Mouse (Mus musculus): ENCODE data around the gene Cers6. TPM values are rescaled to one million over a fixed set of nuclear protein-coding genes. Genes with fewer than 3 reads are reported as not detected.

Cers6 gene
- polyA plus RNA-seq, 1 experiment from 2014 or later = 21.3 TPM

GRCm38 (mm10) chr2:68862464-68863266 lies 1.4 kb downstream of the Cers6 start:
- 4% methylated on average over 15 of the region's 15 CpGs for WGBS
- Histone ChIP-seq H3K4me2 (peak overlapping the region; percentile 86), H3K9me3 (no peaks in the 10 kb centered on the region), H3K27ac (peak overlapping the region; percentile 81), H3K36me3 (no peaks in the 10 kb centered on the region), H3K4me1 (peaks cover 20% of the 10 kb centered on the region), H3K4me3 (peak overlapping the region; percentile 74), H3K27me3 (no peaks in the 10 kb centered on the region), H3K9ac (peak overlapping the region; percentile 68)
- no peak for ATAC-seq (ENCODE audit: borderline replicate concordance, extremely low read depth, low FRiP score, low TSS enrichment)

DNA sequence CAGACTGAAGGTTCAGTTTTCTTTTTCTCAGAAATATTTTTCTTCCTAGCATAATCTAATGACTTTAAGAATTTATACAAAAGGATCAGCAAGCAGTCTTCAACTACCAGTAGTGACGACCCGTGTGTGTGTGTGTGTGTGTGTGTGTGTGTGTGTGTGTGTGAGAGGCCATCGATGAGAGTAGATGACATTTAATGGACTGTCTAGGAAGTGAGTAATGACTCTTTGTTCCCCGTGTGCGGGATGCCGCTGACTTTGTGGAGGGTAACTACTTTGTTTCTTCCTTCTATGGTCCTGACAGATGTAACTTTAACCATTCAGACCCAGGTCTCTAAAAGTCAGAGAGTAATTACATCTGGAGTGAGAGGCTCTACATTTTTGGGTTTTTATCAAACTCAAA lies 2.3 kb downstream of the Cers6 start:
- Histone ChIP-seq H3K4me2 (peak overlapping the region; percentile 86), H3K9ac (no peak overlapping the region), H3K27me3 (no peaks in the 10 kb centered on the region), H3K4me1 (peaks cover 20% of the 10 kb centered on the region), H3K4me3 (peak overlapping the region; percentile 74), H3K9me3 (no peaks in the 10 kb centered on the region), H3K27ac (no peak overlapping the region), H3K36me3 (no peaks in the 10 kb centered on the region)
- no peak for ATAC-seq (ENCODE audit: borderline replicate concordance, extremely low read depth, low FRiP score, low TSS enrichment)
- 15% methylated on average over 6 of the region's 6 CpGs for WGBS

GRCm38 (mm10) chr2:68864366-68864765 lies 3.1 kb downstream of the Cers6 start:
- no peaks in the 10 kb centered on the region for H3K36me3 ChIP-seq
- H3K4me1 ChIP-seq = peaks cover 20% of the 10 kb centered on the region
- no peak overlapping the region for H3K27ac ChIP-seq
- 44% methylated on average over 2 of the region's 2 CpGs for WGBS
- no peaks in the 10 kb centered on the region for H3K9me3 ChIP-seq
- no peak overlapping the region for H3K4me3 ChIP-seq
- H3K4me2 ChIP-seq = no peak overlapping the region
- H3K27me3 ChIP-seq = no peaks in the 10 kb centered on the region
- no peak overlapping the region for H3K9ac ChIP-seq
- no peak for ATAC-seq (ENCODE audit: borderline replicate concordance, extremely low read depth, low FRiP score, low TSS enrichment)

DNA sequence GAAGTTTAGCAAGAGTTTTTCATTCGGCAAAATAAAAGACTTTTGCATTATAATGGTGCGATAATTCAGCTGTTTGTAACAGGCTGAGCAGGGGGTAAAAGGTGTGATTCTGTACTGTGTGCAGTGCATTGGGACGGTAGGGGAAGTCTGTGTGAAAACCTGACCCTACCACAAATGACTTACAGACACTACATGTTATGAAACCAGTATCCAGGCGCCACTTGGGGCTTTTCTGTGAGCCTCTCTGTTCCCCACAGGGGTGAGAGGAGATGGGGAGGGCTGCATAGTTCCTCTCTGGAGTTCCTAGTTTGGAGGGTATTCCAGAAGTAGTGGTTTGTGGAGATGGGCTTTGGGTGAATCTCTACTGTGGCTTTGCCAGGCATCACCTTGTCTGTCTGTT lies 5.9 kb downstream of the Cers6 start:
- no peaks in the 10 kb centered on the region for H3K27me3 ChIP-seq
- no peak overlapping the region for H3K4me2 ChIP-seq
- no peak overlapping the region for H3K27ac ChIP-seq
- peaks cover 13% of the 10 kb centered on the region for H3K4me1 ChIP-seq
- H3K4me3 ChIP-seq = no peak overlapping the region
- H3K9ac ChIP-seq = no peak overlapping the region
- no peaks in the 10 kb centered on the region for H3K9me3 ChIP-seq
- H3K36me3 ChIP-seq = no peaks in the 10 kb centered on the region
- ATAC-seq (ENCODE audit: borderline replicate concordance, extremely low read depth, low FRiP score, low TSS enrichment) = no peak
- WGBS = 71% methylated on average over 4 of the region's 4 CpGs

DNA sequence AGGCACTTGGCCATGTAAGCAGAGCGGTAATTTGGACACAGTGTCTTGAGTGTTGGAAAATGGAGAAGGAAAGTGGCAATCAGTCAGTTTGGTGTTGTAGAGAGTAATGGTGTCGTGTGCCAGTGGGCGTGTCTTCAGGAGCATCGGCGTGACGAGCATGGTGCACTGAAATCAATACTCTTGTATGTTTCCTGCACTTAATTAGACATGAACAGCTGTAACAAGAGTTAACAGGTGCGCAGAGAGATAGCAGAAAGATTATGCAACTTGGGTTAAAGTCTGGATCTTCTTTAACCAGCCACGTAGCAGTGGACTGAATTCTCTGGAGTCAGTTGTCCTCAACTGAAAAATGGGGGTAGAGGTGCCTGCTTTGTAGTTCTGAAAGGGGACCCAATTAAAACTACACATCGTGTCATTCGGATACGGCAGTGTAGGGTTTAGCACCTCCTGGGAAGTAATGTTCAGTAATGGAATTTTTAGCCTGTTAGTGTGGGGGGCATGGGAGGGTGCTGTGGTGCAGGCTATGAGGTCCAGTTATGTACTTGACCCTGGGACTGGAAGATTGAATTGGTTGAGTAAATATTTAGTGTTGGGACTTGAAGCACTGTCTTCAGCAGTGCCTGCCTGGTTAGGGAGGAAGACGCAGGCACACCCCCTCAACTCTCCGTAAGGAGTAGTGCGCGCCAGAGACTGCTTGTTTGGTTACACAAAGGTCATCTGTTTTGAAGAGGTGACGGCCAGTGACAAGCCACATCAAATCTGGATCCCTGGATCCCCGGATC lies 9.9 kb downstream of the Cers6 start:
- no peak for ATAC-seq (ENCODE audit: borderline replicate concordance, extremely low read depth, low FRiP score, low TSS enrichment)
- no peak overlapping the region for H3K27ac ChIP-seq
- no peak overlapping the region for H3K9ac ChIP-seq
- H3K4me3 ChIP-seq = no peak overlapping the region
- H3K9me3 ChIP-seq = no peaks in the 10 kb centered on the region
- H3K27me3 ChIP-seq = no peaks in the 10 kb centered on the region
- no peaks in the 10 kb centered on the region for H3K36me3 ChIP-seq
- peaks cover 19% of the 10 kb centered on the region for H3K4me1 ChIP-seq
- H3K4me2 ChIP-seq = no peak overlapping the region
- 53% methylated on average over 17 of the region's 17 CpGs for WGBS

DNA sequence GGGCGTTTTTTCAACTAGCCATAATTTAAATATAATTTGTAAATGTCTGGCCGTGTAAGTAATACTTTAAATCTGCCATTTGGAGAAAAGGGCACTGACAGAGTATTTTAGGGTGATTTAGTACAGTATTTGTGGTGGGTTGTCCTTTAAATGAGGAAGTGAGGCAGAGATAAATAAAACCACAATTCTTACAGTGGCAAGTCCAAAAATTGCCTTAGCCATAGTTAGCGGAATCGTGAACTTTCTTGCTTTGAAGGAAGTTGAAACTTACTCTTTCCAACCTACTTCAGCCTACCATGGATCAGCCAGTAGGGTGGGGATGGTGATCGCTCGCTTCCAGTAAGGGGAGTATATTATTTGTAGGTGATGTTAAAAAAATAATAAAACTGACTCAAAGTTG lies 11.8 kb downstream of the Cers6 start:
- Histone ChIP-seq H3K4me1 (peaks cover 22% of the 10 kb centered on the region), H3K4me2 (no peak overlapping the region), H3K27ac (no peak overlapping the region), H3K4me3 (no peak overlapping the region), H3K9ac (no peak overlapping the region), H3K9me3 (no peaks in the 10 kb centered on the region), H3K36me3 (no peaks in the 10 kb centered on the region), H3K27me3 (no peaks in the 10 kb centered on the region)
- ATAC-seq (ENCODE audit: borderline replicate concordance, extremely low read depth, low FRiP score, low TSS enrichment) = no peak
- WGBS = 71% methylated on average over 6 of the region's 6 CpGs

DNA sequence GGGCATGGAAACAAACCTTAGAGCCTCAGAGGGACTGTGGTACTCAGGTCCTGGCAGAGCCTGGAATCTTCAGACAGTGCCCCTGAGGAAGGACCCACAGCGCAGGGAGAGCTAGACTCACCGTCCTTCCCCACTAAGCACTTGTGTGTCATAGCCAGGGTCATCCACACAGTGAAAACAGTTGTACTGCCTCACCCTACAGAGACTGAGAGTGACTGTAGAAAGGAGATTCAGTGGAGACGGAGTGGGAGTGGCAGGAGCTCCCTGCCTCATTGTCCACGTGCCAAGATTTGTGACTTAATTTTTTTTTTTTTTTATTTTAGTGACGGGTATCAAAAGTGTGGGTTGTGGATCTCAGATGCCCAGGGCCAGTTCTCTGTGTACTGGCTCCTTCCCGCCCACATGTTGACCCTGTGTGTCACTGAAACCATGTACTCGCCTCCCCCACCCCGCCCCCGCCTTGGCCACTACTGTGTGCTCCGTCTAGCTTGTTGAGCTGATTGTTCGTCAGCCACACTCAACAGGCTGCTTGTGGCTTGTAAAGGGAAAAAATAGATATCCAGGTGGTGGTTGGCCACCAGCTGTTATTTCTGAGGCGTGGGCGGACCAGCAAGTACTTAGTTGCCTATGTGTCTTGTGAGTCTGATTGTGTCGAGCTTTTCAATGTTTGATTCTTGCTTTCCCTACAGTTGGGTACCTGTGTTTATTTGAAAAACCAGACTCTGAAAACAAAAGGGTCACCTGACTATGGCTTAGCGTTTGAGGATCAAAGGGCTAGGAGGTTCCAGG lies 12.6 kb downstream of the Cers6 start:
- H3K4me2 ChIP-seq = no peak overlapping the region
- H3K27ac ChIP-seq = no peak overlapping the region

GRCm38 (mm10) chr2:68874575-68874974 lies 13.3 kb downstream of the Cers6 start:
- Histone ChIP-seq H3K4me3 (no peak overlapping the region), H3K9me3 (no peaks in the 10 kb centered on the region), H3K27me3 (no peaks in the 10 kb centered on the region), H3K9ac (no peak overlapping the region), H3K4me2 (no peak overlapping the region), H3K27ac (no peak overlapping the region), H3K4me1 (peaks cover 22% of the 10 kb centered on the region), H3K36me3 (no peaks in the 10 kb centered on the region)
- WGBS = 58% methylated on average over 6 of the region's 6 CpGs
- ATAC-seq (ENCODE audit: borderline replicate concordance, extremely low read depth, low FRiP score, low TSS enrichment) = peak; percentile 11; the same call in 1 of the 2 replicates

More for the DNA sequence above, 12.6 kb downstream of the Cers6 start:
- no peaks in the 10 kb centered on the region for H3K36me3 ChIP-seq
- peak; percentile 68; the same call in 1 of the 2 replicates for ATAC-seq (ENCODE audit: borderline replicate concordance, extremely low read depth, low FRiP score, low TSS enrichment)
- H3K9ac ChIP-seq = no peak overlapping the region
- H3K4me3 ChIP-seq = no peak overlapping the region
- 46% methylated on average over 15 of the region's 15 CpGs for WGBS
- H3K4me1 ChIP-seq = peaks cover 22% of the 10 kb centered on the region
- no peaks in the 10 kb centered on the region for H3K9me3 ChIP-seq
- H3K27me3 ChIP-seq = no peaks in the 10 kb centered on the region

GRCm38 (mm10) chr2:68879071-68879651 lies 17.9 kb downstream of the Cers6 start:
- H3K9ac ChIP-seq = no peak overlapping the region
- ATAC-seq (ENCODE audit: borderline replicate concordance, extremely low read depth, low FRiP score, low TSS enrichment) = no peak; the same call in 1 of the 2 replicates
- 74% methylated on average over 4 of the region's 4 CpGs for WGBS
- no peaks in the 10 kb centered on the region for H3K9me3 ChIP-seq
- 0 out of 2 replicates have a peak, but pooled peaks cover 15% of the 10 kb centered on the region for H3K4me1 ChIP-seq
- no peak overlapping the region for H3K27ac ChIP-seq
- no peaks in the 10 kb centered on the region for H3K27me3 ChIP-seq
- H3K4me3 ChIP-seq = no peak overlapping the region
- H3K4me2 ChIP-seq = no peak overlapping the region
- H3K36me3 ChIP-seq = no peaks in the 10 kb centered on the region

DNA sequence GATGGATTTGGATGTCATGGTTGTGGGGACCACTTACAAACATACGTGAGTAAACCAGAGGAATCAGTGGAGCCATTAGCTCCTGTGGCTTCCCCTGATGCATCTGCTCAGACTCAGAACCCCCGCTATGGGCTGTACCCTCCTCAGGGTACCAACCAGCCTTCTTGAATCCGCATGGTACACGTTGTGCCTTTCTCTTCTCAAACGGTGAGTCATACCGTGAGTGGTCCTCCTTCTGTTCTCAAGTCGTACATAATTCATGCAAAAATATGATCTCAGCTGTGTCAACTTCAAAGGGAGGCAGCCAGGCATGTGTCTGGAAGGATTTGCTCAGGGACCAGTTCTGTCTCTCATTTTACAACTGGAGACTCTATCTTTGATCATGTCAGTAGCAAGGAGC lies 23.3 kb downstream of the Cers6 start:
- H3K27me3 ChIP-seq = no peaks in the 10 kb centered on the region
- H3K4me2 ChIP-seq = no peak overlapping the region
- ATAC-seq (ENCODE audit: borderline replicate concordance, extremely low read depth, low FRiP score, low TSS enrichment) = no peak
- no peak overlapping the region for H3K4me3 ChIP-seq
- H3K4me1 ChIP-seq = peaks cover 32% of the 10 kb centered on the region
- WGBS = 61% methylated on average over 7 of the region's 7 CpGs
- no peak overlapping the region for H3K9ac ChIP-seq
- no peak overlapping the region for H3K27ac ChIP-seq
- H3K36me3 ChIP-seq = no peaks in the 10 kb centered on the region
- H3K9me3 ChIP-seq = no peaks in the 10 kb centered on the region

GRCm38 (mm10) chr2:68885206-68885605 lies 24.0 kb downstream of the Cers6 start:
- peak overlapping the region; percentile 15; the same call in 1 of the 2 replicates for H3K27ac ChIP-seq
- H3K9me3 ChIP-seq = no peaks in the 10 kb centered on the region
- no peak overlapping the region for H3K9ac ChIP-seq
- no peak overlapping the region for H3K4me3 ChIP-seq
- no peaks in the 10 kb centered on the region for H3K36me3 ChIP-seq
- H3K27me3 ChIP-seq = no peaks in the 10 kb centered on the region
- H3K4me1 ChIP-seq = peaks cover 32% of the 10 kb centered on the region
- no peak overlapping the region for H3K4me2 ChIP-seq
- WGBS = 77% methylated on average over 2 of the region's 2 CpGs
- no peak for ATAC-seq (ENCODE audit: borderline replicate concordance, extremely low read depth, low FRiP score, low TSS enrichment)
